Mouse (Mus musculus) liver, embryonic 14.5 days (tissue): ENCODE results near the gene Bloc1s4.

Experiments
- CTCF ChIP-seq: IDR thresholded peaks from 2 replicates; pipeline ENCODE4 v1.5.1; 2016; ENCODE audit warnings: antibody characterized with exemption, low read depth, control low read depth
- EP300 ChIP-seq: IDR thresholded peaks from 2 replicates; pipeline ENCODE4 v1.6.1; 2016; ENCODE audit warnings: antibody characterized with exemption, low read depth

- TF ChIP-seq CTCF (no peak), EP300 (no peak)
These were observed 22.1 kb downstream of the Bloc1s4 start for GRCm38 (mm10) chr5:36726387-36726801.
